Mouse (Mus musculus) heart, postnatal 36 days (tissue): ENCODE measurements at regions not wholly inside any gene's neighbourhood (a gene's known extent, or its start where the extent isn't known, plus 50 kb on each side); places are given as distances from the start of the nearest gene placed in this dataset.
A peak's percentile ranks its signal among the peaks of the same experiment; 100 is the strongest.

Source experiments
- DNase-seq, 2 experiments: peaks; one replicate each; pipeline ENCODE4 v3.0.0; 2021 to 2022
- intact Hi-C: fragments of 180-260 bp; cut with DNase I; formaldehyde crosslinking; loops from one replicate; pipeline ENCODE4 v1.15.1; 2025

- DNase-seq, result no peak
- intact Hi-C loops, result loop anchor here (5.0 kb wide), 1 partner anchor 218 kb away; the partner anchor contains the start of gene Ptprm
Observed at GRCm38 (mm10) chr17:67569865-67570264, 62.7 kb downstream of the Lrrc30 start.

GRCm38 (mm10) chr17:67566216-67566615, 66.3 kb downstream of the Lrrc30 start:
- intact Hi-C loops, result loop anchor here (2.0 to 5.0 kb wide), 2 partner anchors 51 to 214 kb away; partner anchors contain the start of gene Ptprm
- DNase-seq, result no peak

DNA sequence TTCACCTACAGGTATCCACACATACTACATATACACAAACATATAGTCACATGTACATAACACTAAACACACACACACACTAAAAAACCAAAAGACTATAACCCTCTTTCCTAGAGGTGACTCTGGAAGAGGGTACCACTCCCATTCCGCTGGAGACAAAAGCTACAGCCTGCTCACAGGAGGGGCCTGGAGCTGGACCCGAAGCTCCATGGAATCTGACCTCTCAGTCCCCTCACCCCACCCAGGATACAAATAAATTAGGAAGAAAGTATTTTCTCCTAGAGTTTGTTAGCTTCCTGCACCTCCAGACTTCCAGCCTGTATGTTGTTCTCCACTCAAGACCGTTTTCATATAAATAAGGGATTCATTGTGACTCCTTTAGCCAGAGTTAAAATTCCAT, 66.8 kb downstream of the Lrrc30 start:
- no peak for DNase-seq
- intact Hi-C loops, result loop anchor here (2.0 to 5.0 kb wide), 2 partner anchors 51 to 213 kb away; partner anchors contain the start of gene Ptprm

GRCm38 (mm10) chr17:67564845-67565244, 67.7 kb downstream of the Lrrc30 start:
- intact Hi-C loops, result loop anchor here (5.0 kb wide), 1 partner anchor 213 kb away; the partner anchor contains the start of gene Ptprm
- no peak for DNase-seq

- no peak for DNase-seq
- intact Hi-C loops, result no loop called here
Observed at GRCm38 (mm10) chr17:67563036-67563435, 69.5 kb downstream of the Lrrc30 start.

DNA sequence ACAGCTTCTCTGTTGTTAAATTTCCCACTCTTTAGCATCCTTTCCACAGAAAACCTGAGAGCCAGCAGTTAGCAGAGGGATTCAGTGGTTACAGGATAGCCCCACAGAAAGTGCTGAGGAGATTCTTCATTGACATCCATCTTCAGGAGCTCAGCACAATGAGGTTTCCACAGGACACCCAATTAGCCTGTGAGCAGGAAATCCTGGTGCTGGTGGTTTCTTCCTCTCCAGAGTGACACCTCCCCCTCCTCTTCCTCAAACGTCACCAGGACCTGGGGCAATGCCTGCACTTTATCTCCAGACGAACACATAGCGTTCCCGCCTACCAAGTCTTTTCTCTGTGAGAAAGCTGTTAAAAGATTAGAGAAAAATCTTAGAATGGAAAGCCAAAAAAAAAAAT, 70.7 kb downstream of the Lrrc30 start:
- intact Hi-C loops, result no loop called here

GRCm38 (mm10) chr17:67557351-67557870, 75.1 kb downstream of the Lrrc30 start:
- intact Hi-C loops, result no loop called here
- no peak for DNase-seq

More for the DNA sequence above, 70.7 kb downstream of the Lrrc30 start:
- peak in 1 of 2 experiments; percentile 36 for DNase-seq

- intact Hi-C loops, result no loop called here
Observed at GRCm38 (mm10) chr17:67552581-67553139, 79.9 kb downstream of the Lrrc30 start.

GRCm38 (mm10) chr17:67548966-67549700, 83.4 kb downstream of the Lrrc30 start:
- intact Hi-C loops, result no loop called here
- no peak for DNase-seq

More at GRCm38 (mm10) chr17:67552581-67553139, 79.9 kb downstream of the Lrrc30 start:
- DNase-seq, result no peak

GRCm38 (mm10) chr17:67544410-67544809, 88.1 kb downstream of the Lrrc30 start:
- intact Hi-C loops, result no loop called here

DNA sequence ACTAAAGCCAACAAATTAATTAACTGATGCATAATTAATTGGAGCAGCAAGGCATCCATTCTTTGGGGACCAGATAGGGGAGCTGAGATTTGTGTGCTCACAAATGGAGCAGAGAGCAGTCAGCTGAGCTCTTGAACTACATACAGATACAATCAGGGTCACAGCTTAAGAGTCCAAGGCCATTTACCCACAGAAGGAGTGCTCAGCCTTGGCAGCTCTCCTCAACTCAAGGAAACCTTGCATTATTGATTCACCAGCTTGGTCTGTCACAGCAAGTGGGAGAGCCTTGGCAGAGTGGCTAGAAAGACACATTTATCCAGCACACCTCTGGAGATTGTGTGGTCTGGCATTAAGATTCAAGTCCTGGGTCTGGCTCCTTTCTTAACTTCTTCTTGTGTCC, 100.2 kb downstream of the Lrrc30 start:
- DNase-seq, result no peak
- intact Hi-C loops, result no loop called here

More at GRCm38 (mm10) chr17:67544410-67544809, 88.1 kb downstream of the Lrrc30 start:
- DNase-seq, result no peak

DNA sequence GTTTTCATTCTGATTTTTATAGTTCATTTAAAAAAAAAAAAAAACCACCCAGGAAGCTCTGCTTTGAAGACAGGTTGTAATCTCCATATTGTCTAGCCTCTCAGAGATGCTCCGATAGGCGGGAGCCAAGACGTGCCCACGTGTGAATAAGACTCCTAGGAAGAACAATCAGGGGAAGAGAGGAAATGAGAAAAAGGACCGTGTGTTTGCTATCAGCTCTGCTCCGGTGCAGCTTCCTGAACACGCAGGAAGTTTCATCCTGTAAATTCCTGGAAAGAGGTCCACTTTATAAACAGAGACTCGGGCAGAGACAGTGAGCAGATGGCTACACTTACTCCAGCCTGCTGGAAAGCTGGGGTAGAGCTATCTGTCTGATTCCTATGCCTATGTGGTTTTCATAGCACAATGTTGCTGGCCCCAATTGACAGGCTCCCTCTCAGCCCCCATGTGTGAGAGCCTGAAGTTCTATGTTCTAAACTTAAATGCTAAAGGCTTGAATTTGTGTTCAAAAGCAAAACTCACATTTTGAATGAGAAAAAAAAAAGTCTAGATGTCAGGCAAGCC, 111.6 kb downstream of the Lrrc30 start:
- no peak for DNase-seq
- intact Hi-C loops, result no loop called here

- intact Hi-C loops, result loop anchor here (2.0 kb wide), 1 partner anchor 51 kb away; no protein-coding TSS in a partner anchor
- DNase-seq, result no peak
Observed at GRCm38 (mm10) chr17:67515601-67516147, 116.8 kb downstream of the Lrrc30 start.

GRCm38 (mm10) chr17:67514387-67515241, 117.9 kb downstream of the Lrrc30 start:
- DNase-seq, result peak; percentile 41 to 51
- intact Hi-C loops, result loop anchor here (2.0 kb wide), 1 partner anchor 52 kb away; no protein-coding TSS in a partner anchor

DNA sequence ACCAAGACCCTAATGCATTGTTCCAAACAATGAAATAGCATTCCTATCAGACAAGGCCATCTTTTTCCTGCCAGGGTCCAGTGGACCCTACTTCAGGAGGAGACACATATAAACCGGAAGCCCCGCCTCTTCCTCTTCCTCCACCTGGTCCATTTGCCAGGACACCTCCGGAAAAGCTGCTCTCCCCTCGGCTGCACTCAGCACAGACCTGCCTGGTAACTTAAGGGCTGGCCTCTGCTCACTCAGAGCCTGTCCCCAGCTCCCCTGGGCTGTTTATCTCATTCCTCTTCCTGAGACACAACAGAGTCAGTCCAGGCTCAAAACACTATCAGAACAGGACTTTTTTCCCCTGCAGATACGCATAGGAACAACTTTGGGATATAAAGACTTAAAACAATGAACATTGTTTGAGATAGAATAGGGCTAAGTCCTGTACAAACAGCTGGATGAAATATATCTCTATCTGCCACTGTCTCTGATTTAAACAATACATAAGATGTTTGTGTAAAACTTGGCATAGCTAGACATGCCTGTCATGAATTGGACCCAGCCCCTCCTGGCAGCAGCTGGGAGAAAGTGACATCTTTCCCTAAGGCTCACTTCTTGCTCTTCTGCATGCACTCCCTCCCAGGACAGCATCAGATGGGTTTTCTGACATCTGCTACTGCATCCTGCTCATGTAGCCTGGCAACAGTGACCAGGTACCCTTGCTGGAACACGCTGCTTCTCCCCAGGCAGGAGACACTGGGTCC, 119.6 kb downstream of the Lrrc30 start:
- DNase-seq, result peak; percentile 63 to 71
- intact Hi-C loops, result loop anchor here (2.0 kb wide), 2 partner anchors 102 to 158 kb away; partner anchors contain the start of gene Ptprm

DNA sequence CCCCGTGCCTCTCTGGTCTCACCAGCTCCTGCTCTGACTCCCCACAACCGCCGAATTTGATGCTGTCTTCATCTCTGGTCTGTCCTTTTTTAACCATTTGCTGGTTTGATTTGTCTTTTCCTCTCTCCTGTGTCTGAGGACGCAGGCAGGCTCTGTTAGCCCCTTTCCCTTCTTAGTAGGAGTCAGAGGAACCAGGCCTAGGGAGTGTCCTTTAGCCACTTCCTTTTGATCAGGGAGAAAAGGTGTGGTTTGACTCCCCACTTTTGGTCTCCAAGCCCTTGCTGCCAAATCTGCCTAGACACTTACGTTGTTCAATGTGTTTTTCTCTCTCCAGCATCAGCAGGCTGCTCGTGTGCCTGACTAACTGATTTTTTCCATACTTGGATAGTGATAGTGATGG, 120.5 kb downstream of the Lrrc30 start:
- intact Hi-C loops, result loop anchor here (2.0 kb wide), 2 partner anchors 101 to 157 kb away; partner anchors contain the start of gene Ptprm
- DNase-seq, result no peak

GRCm38 (mm10) chr17:67509921-67510320, 122.6 kb downstream of the Lrrc30 start:
- DNase-seq, result no peak
- intact Hi-C loops, result no loop called here

DNA sequence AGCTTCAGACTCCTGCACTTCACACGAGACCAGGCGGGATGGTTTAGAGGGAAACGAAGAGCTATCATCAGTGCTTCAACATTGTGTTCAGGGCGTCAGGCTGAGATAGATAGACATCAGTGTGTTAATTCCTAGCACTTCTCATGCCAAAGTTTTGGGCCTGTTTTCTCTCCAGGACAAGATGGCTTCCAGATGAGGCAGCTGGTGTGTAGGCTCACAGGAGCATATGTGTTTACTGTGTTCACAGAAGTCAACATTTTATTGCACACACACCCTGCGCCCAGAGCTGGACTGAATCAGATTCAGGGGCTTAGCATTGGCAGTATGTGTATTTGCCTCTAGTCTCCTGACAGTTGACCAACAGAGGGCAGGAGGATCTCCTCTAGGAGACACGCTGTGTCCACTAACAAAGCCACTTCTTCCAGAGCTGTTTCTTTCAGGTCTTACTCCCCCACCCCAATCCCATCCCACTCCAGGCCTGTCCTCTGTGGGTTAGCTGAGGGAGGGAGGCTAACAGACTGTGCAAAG, 123.4 kb downstream of the Lrrc30 start:
- no peak for DNase-seq
- intact Hi-C loops, result no loop called here

DNA sequence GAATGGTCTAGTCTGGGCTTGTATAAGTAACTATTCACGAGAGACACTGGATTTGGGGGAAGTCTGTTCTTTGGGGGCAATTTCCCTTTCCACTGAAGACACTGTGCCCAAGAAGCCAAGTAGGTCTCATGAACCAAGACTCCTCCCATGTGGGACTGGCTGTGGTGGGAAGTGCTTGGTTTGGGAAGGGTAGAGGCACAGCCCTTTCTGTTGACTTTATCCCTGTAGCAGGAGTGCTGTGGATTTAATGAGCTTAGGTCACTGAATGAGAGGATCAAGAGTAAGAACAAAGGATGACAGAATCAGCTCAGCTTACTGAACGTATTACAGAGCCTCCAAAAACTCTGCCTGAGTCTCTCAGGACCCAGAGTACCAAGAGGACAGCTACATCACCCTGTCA, 124.2 kb downstream of the Lrrc30 start:
- no peak for DNase-seq
- intact Hi-C loops, result no loop called here
